Mouse (Mus musculus) intestine, embryonic 14.5 days (tissue): ENCODE measurements around the gene Large2. TPM values are rescaled to one million over a fixed set of nuclear protein-coding genes. Genes with fewer than 3 reads are reported as not detected.
A peak's percentile ranks its signal among the peaks of the same experiment; 100 is the strongest.

Source experiments
- ATAC-seq: fragments of 200-750 bp; cut with Nextera tagmentation; replicated peaks from 2 replicates; pipeline ENCODE4 v1.8.0; 2017; ENCODE audit warnings: low read depth, moderate number of reproducible peaks, moderate TSS enrichment, moderate library complexity; ENCODE audit not compliant: low FRiP score, low TSS enrichment
- DNase-seq: peaks from one replicate; pipeline ENCODE4 v3.0.0-alpha.2; 2018; ENCODE audit warnings: low spot score
- H3K27ac ChIP-seq: fragments of 300-500 bp; sonication (generic); 2 replicates; pipeline ENCODE4 v1.5.1; 2014; ENCODE audit warnings: low read depth, mild to moderate bottlenecking, control low read depth
- H3K27me3 ChIP-seq: fragments of 300-500 bp; sonication (generic); replicated peaks from 2 replicates; pipeline ENCODE4 v1.6.1; 2014; ENCODE audit warnings: low read length, control low read depth; ENCODE audit not compliant: control insufficient read depth, insufficient read depth
- H3K36me3 ChIP-seq: fragments of 300-500 bp; sonication (generic); 2 replicates; pipeline ENCODE4 v1.6.1; 2014; ENCODE audit warnings: low read length, control low read depth; ENCODE audit not compliant: control insufficient read depth, insufficient read depth
- H3K4me1 ChIP-seq: fragments of 300-500 bp; sonication (generic); replicated peaks from 2 replicates; pipeline ENCODE4 v1.6.1; 2014; ENCODE audit warnings: low read length, control low read depth, mixed read lengths; ENCODE audit not compliant: control insufficient read depth, insufficient read depth
- H3K4me2 ChIP-seq: fragments of 300-500 bp; sonication (generic); 2 replicates; pipeline ENCODE4 v1.6.1; 2014; ENCODE audit warnings: low read length
- H3K4me3 ChIP-seq: fragments of 300-500 bp; sonication (generic); 2 replicates; pipeline ENCODE4 v1.5.1; 2014; ENCODE audit warnings: low read depth, low read length, control low read depth, mixed read lengths
- H3K9ac ChIP-seq: fragments of 300-500 bp; sonication (generic); 2 replicates; pipeline ENCODE4 v1.6.1; 2014; ENCODE audit warnings: mild to moderate bottlenecking, low read length
- H3K9me3 ChIP-seq: fragments of 300-500 bp; sonication (generic); 2 replicates; pipeline ENCODE4 v1.6.1; 2016; ENCODE audit warnings: low read length, control low read depth; ENCODE audit not compliant: control insufficient read depth
- WGBS: fragments of 180-500 bp; shearing (Covaris S2); extraction: QIAGEN DNeasy Blood & Tissue Kit; methylation state at CpG from one replicate; pipeline ENCODE4 v1.1.7; 2014; 5-methylcytosine and 5-hydroxymethylcytosine counted together
- polyA plus RNA-seq: library from polyadenylated mRNA; unstranded; fragments of >200 nt; fragmentation: Nextera tagmentation; extraction: Ambion mirVana; gene quantifications from 2 replicates; pipeline ENCODE4 v1.2.1, GENCODE M21; 2014

The Large2 gene
- polyA plus RNA-seq, 1 experiment from 2014 or later: 12.6 TPM

DNA sequence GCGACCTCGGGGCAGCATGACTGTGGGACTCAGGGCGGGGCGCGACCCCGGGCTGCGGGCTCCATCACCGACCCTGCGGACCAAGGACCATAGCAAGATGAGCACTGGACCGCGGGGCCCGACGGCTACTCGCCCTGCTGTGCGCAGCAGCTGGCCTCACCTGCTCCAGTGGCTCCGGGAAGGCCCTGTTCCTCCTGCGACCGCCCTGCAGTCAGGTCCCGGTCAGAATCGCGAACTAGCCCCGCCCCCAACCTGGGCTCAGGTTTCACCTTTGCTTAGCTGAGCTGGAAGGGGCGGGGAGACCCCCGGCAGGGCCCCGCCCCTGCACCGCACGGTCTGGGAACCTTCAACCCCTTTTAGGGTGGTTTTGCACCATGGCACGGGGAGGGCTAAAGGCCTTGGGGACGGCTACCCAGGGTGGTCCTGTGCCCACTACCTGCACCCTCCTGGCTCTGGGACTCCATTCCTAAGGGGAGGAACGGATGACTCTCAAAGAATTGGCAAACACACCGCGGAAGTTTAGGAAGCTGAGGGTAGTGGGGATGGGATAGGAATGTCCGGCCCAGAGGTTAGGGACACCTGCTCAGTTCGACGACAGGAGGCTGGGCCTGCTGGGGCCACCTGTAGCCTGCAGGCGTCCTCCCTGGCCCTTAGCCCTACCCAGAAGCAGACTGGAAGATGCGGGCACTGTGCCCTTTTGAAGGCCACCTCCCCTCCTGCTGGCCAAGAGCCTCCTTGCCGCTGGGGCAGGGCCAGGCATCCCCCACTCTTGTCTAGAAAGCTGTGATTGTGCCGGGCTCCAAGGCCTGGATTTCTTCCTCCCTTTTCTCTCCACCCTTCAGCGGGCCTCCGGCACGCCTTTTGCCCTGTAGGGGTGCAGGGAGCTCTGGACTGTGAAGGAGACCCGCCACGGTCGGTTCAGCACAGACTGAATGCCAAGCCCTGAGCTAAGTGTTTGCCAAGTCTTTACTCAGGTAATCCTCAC is 3.6 kb downstream of the Large2 start:
- 4% methylated on average over 43 of the region's 45 CpGs for WGBS

DNA sequence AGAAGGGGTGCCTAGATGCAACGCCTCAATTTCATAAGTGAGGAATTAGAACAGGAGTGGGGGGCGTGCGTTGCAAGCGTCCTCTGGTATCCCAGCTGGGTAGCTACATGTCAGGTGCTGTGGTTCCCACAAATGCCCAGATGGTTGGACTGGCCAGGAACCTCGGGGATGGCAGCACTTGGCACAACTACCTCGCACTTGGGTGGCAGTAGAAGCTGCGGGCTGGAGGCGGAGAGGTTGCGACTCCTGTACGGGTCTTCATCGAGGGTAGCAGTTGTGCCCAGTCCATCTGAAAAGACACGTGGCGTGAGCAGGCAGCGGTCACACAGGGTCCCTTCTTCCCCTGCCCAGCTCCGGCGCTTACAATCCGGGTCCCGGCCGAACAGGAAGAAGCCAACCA is 4.3 kb downstream of the Large2 start:
- no peak for DNase-seq
- peak overlapping the region; percentile 38 for H3K4me3 ChIP-seq
- H3K9me3 ChIP-seq: no peaks in the 10 kb centered on the region
- peaks cover 19% of the 10 kb centered on the region for H3K27me3 ChIP-seq
- no peak for ATAC-seq
- peak overlapping the region; percentile 70 for H3K4me2 ChIP-seq
- 15% methylated on average over 19 of the region's 19 CpGs for WGBS
- H3K4me1 ChIP-seq: peaks cover 18% of the 10 kb centered on the region; the same call in 1 of the 2 replicates
- no peaks in the 10 kb centered on the region for H3K36me3 ChIP-seq
- H3K27ac ChIP-seq: no peak overlapping the region
- peak overlapping the region; percentile 45 for H3K9ac ChIP-seq

More for the DNA sequence above, 3.6 kb downstream of the Large2 start:
- no peaks in the 10 kb centered on the region for H3K36me3 ChIP-seq
- peak overlapping the region; percentile 38 for H3K4me3 ChIP-seq
- no peaks in the 10 kb centered on the region for H3K9me3 ChIP-seq
- peak overlapping the region; percentile 45 for H3K9ac ChIP-seq
- peak; percentile 85 for DNase-seq
- no peak overlapping the region; the same call in 1 of the 2 replicates for H3K27ac ChIP-seq
- peaks cover 22% of the 10 kb centered on the region for H3K4me1 ChIP-seq
- peak overlapping the region; percentile 70 for H3K4me2 ChIP-seq
- ATAC-seq: peak; percentile 68
- peaks cover 19% of the 10 kb centered on the region for H3K27me3 ChIP-seq

DNA sequence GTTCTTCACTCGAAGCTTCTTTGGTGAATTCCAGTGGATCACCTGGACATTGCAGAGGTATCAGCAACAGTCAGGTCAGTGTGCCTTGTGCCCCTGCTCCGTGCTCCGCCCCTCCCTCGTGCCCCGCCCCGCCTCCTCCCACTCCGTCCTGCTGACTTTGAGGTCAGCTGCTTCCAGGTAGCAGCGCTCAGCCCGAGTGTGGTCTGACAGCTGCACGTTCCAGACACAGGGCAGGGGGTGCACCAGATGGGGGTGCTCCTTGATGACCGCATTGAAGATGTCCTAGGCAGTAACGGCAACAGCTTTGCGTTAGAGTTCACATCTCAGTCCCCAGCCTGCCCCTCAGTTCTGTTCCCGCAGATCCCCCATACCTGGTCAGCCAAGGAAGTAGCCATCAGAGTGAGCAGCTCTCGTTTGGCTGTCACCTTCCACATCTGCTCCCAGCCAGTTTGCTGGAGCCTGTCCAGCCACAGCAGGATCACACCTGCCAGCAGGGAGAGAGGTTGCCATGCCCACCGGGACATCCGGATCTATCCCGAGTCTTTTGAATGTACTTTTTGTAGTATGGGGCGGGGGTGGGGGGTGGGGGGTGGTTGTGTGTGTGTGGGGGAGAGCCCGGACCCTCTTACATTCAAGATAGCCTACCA is 7.2 kb downstream of the Large2 start:
- Histone ChIP-seq H3K27me3 (peaks cover 19% of the 10 kb centered on the region), H3K4me1 (peaks cover 12% of the 10 kb centered on the region; the same call in 1 of the 2 replicates), H3K27ac (no peak overlapping the region), H3K9me3 (no peaks in the 10 kb centered on the region), H3K36me3 (peaks cover 17% of the 10 kb centered on the region), H3K4me2 (no peak overlapping the region), H3K9ac (no peak overlapping the region), H3K4me3 (no peak overlapping the region)
- DNase-seq: no peak
- WGBS: 36% methylated on average over 20 of the region's 20 CpGs
- no peak for ATAC-seq

DNA sequence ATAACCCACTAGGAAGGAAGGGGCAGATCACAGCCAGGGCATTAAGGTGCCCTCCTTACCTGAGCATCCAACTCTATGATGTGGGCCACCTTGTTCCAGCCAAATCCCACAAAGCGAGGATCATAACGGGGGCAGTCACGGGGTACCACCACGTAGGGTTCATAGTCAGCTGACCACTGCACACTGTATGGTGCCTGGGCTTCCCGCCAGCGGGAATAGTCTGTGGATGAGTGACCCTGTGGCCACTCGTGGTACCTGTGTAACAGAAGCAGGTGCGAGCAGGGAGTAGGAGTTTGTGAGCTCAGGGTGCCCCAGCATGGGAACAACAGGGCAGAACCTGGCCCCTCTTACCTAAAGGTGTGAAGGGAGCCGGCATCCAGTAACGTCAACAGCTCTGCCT is 9.1 kb downstream of the Large2 start:
- H3K4me1 ChIP-seq: peaks cover under 1% of the 10 kb centered on the region; the same call in 1 of the 2 replicates
- peaks cover 27% of the 10 kb centered on the region for H3K36me3 ChIP-seq

DNA sequence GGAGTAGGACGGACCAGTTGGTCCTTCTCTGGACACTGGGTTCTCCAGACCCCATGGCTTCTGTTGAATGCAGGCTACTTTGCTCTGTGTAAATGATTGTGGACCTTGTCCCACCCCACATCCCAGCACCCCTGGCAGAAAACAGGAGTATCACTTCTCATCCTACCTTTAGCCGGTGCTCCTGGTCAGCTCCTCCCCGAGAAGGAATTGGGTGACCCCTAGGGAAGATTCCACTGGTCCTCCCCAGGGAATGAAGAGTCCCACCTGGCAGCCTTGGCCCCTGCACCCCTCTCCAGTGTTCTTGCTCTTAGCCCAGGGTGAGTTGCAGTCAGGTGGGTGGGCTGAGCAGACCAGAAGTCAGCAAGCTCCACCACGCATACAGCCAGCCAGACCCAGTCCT is 10.6 kb downstream of the Large2 start:
- Histone ChIP-seq H3K9ac (no peak overlapping the region), H3K27me3 (0 out of 2 replicates have a peak, but pooled peaks cover under 1% of the 10 kb centered on the region), H3K27ac (no peak overlapping the region), H3K4me1 (no peaks in the 10 kb centered on the region; the same call in 1 of the 2 replicates), H3K36me3 (peaks cover 41% of the 10 kb centered on the region), H3K9me3 (no peaks in the 10 kb centered on the region), H3K4me2 (no peak overlapping the region), H3K4me3 (no peak overlapping the region)
- WGBS: 89% methylated on average over 4 of the region's 4 CpGs
- DNase-seq (no peak), ATAC-seq (no peak)

More for the DNA sequence above, 9.1 kb downstream of the Large2 start:
- Histone ChIP-seq H3K27me3 (peaks cover 8% of the 10 kb centered on the region), H3K4me2 (no peak overlapping the region), H3K4me3 (no peak overlapping the region), H3K9ac (no peak overlapping the region), H3K9me3 (no peaks in the 10 kb centered on the region), H3K27ac (no peak overlapping the region)
- ATAC-seq (no peak), DNase-seq (no peak)
- 92% methylated on average over 10 of the region's 10 CpGs for WGBS

DNA sequence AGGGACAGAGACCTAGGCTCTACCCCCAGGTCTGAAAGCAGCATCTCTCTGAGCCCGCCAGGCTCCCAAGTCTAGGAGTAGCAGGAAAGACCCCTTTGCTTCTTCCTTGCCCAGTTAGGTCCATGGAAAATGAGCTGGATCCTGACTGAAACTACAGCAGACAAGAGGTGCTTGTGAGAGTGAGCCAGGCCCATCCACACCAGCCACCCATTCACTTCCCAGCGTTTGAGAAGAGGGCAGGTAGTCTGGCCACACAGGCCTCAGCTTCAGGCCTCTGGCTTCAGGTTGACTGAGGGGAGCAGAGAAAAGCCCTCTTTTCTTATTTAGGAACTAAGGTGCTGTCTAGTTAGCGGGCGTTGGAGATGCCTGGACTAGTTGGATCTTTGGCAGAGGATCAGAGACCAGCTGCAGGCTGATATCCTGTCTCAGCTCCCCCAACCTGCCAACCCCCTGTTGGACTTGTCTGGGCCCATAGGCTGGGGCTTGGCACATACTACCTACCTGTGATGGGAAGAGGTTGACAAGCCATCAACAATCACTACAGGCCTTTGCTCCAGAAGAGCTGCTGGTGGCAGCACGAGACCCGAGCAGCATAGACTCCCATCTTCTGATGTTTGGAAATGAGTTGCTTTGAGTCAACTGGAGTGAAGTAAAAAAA is 12.0 kb downstream of the Large2 start:
- H3K9me3 ChIP-seq: no peaks in the 10 kb centered on the region
- no peak for ATAC-seq
- H3K4me2 ChIP-seq: no peak overlapping the region
- H3K27me3 ChIP-seq: no peaks in the 10 kb centered on the region
- no peak overlapping the region for H3K9ac ChIP-seq
- no peak for DNase-seq
- peaks cover 55% of the 10 kb centered on the region for H3K36me3 ChIP-seq
- 95% methylated on average over 6 of the region's 6 CpGs for WGBS
- H3K4me1 ChIP-seq: no peaks in the 10 kb centered on the region; the same call in 1 of the 2 replicates
- no peak overlapping the region for H3K4me3 ChIP-seq
- no peak overlapping the region for H3K27ac ChIP-seq

DNA sequence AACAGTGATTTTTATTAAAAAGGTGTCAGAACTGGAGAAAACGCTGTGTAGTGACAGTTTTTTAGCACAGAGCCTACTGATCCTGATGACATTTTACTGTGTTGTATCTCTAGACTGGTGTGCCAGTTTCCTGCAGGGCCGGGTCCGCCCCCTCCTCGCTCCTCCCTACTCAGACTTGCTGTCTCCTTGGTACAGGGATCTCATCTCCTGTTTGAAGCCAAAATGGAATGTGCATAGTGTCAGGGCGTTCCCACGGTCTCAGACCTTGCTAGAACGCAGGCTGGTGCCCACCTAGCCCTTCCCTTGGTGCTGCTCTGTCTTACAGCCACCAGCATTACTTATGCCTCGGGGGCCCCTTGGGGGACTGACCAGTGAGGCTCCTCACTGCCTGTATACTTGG is 12.9 kb downstream of the Large2 start:
- no peaks in the 10 kb centered on the region for H3K4me1 ChIP-seq
- no peak for ATAC-seq
- WGBS: 81% methylated on average over 8 of the region's 8 CpGs

DNA sequence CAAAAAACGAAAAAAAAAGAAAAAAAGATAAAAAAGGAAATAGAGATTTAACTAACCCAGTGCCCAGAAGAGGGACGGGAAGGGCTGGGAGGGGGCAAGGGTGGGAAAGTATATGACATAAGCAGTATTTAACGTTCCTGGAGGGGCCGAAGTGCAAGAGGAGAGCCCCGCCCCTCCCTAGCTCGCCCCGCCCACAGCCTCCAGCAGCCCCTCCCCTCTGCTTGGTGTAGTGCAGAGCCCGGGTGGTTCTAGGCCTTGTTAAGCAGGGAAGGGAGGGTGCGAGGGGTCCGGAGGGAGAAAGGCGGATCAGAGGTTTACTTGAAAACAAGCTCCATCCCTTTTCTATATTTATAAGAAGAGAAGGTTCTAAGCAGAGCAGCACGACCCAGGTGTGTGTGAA is 13.8 kb downstream of the Large2 start:
- Histone ChIP-seq H3K4me3 (no peak overlapping the region), H3K9ac (no peak overlapping the region), H3K4me1 (no peaks in the 10 kb centered on the region), H3K36me3 (peaks cover 70% of the 10 kb centered on the region), H3K4me2 (no peak overlapping the region), H3K9me3 (no peaks in the 10 kb centered on the region), H3K27ac (no peak overlapping the region), H3K27me3 (no peaks in the 10 kb centered on the region)
- ATAC-seq (peak; percentile 66; the same call in 1 of the 2 replicates), DNase-seq (no peak)
- WGBS: 23% methylated on average over 12 of the region's 12 CpGs

More for the DNA sequence above, 12.9 kb downstream of the Large2 start:
- no peak for DNase-seq
- Histone ChIP-seq H3K9me3 (no peaks in the 10 kb centered on the region), H3K4me3 (no peak overlapping the region), H3K9ac (no peak overlapping the region), H3K27ac (no peak overlapping the region), H3K27me3 (no peaks in the 10 kb centered on the region), H3K36me3 (peaks cover 63% of the 10 kb centered on the region), H3K4me2 (no peak overlapping the region)
